In genomic region chr3:53393945-53394344, GRCm38 (mm10) we compare ENCODE assay signal across 19 mouse cellular contexts.
DNase-seq lines count a peak whose midpoint lies in the region; ATAC-seq and TF ChIP-seq lines count a peak whose summit lies in the region.
"Had no signal": no experiment of that assay in that cellular context is flagged by ENCODE, and none has a peak within 500 bp of the region (broad histone marks: within the 10 kb centered on the region; RNA-seq: fewer than 3 reads in every experiment).

No protein-coding gene starts in this region.

- H3K4me2 ChIP-seq in kidney, embryonic 15.5 days = no peak overlapping the region
- no peak overlapping the region for H3K4me2 ChIP-seq in midbrain, embryonic 11.5 days
- H3K4me2 ChIP-seq: embryonic facial prominence, embryonic 12.5 days; forebrain, embryonic 15.5 days; heart, embryonic 13.5 days; hindbrain, embryonic 15.5 days had no signal

- H3K4me1 ChIP-seq in kidney, embryonic 15.5 days = peaks cover 10% of the 10 kb centered on the region; the same call in 1 of the 2 replicates
- no peaks in the 10 kb centered on the region for H3K4me1 ChIP-seq in kidney, adult 2 months (ENCODE audit: control insufficient read depth, insufficient read depth, low read length)
- no peaks in the 10 kb centered on the region for H3K4me1 ChIP-seq in midbrain, embryonic 11.5 days (ENCODE audit: control insufficient read depth, insufficient read depth, low read length)
- H3K4me1 ChIP-seq in midbrain, embryonic 10.5 days = no peaks in the 10 kb centered on the region
- H3K4me1 ChIP-seq: forebrain, embryonic 15.5 days had no signal

- no peak for TF ChIP-seq CTCF in kidney, adult 2 months (conservative IDR thresholded peaks at IDR 0.05; ENCODE audit: insufficient read depth, insufficient read length, low read depth, low read length)

- no peaks in the 10 kb centered on the region for H3K36me3 ChIP-seq in kidney, embryonic 15.5 days
- H3K36me3 ChIP-seq in kidney, adult 2 months (ENCODE audit: control insufficient read depth, insufficient read depth, low read length) = no peaks in the 10 kb centered on the region
- H3K36me3 ChIP-seq in midbrain, embryonic 11.5 days (ENCODE audit: control insufficient read depth, insufficient read depth, low read length) = no peaks in the 10 kb centered on the region
- no peaks in the 10 kb centered on the region for H3K36me3 ChIP-seq in midbrain, embryonic 10.5 days
- H3K36me3 ChIP-seq: embryonic facial prominence, embryonic 12.5 days; forebrain, embryonic 15.5 days; G1E; heart, embryonic 13.5 days; hindbrain, embryonic 15.5 days had no signal

- H3K9ac ChIP-seq in kidney, embryonic 15.5 days = no peak overlapping the region
- no peak overlapping the region for H3K9ac ChIP-seq in midbrain, embryonic 11.5 days (ENCODE audit: low read length)
- H3K9ac ChIP-seq: embryonic facial prominence, embryonic 12.5 days; forebrain, embryonic 15.5 days; heart, embryonic 13.5 days; hindbrain, embryonic 15.5 days had no signal

- WGBS in kidney, embryonic 15.5 days = 50% methylated on average over 7 of the region's 7 CpGs
- 48% methylated on average over 7 of the region's 7 CpGs for WGBS in kidney, adult 2 months
- 91% methylated on average over 7 of the region's 7 CpGs for WGBS in midbrain, embryonic 11.5 days
- WGBS in midbrain, embryonic 10.5 days = 90% methylated on average over 7 of the region's 7 CpGs

- H3K27me3 ChIP-seq in kidney, embryonic 15.5 days = no peaks in the 10 kb centered on the region
- H3K27me3 ChIP-seq in kidney, adult 2 months (replicated peaks; ENCODE audit: control insufficient read depth, insufficient read depth, low read length) = no peaks in the 10 kb centered on the region
- no peaks in the 10 kb centered on the region for H3K27me3 ChIP-seq in midbrain, embryonic 11.5 days (ENCODE audit: control insufficient read depth, insufficient read depth, low read length)
- H3K27me3 ChIP-seq in midbrain, embryonic 10.5 days (ENCODE audit: low read depth, poor library complexity, severe bottlenecking) = no peaks in the 10 kb centered on the region
- H3K27me3 ChIP-seq: embryonic facial prominence, embryonic 12.5 days; forebrain, embryonic 15.5 days; heart, embryonic 13.5 days; hindbrain, embryonic 15.5 days had no signal

- H3K4me3 ChIP-seq in kidney, embryonic 15.5 days (replicated peaks) = no peak overlapping the region
- H3K4me3 ChIP-seq in kidney, adult 2 months (ENCODE audit: insufficient read depth, low read depth, low read length) = no peak overlapping the region
- H3K4me3 ChIP-seq in midbrain, embryonic 11.5 days (ENCODE audit: low read depth, low read length) = no peak overlapping the region
- H3K4me3 ChIP-seq in midbrain, embryonic 10.5 days = no peak overlapping the region
- H3K4me3 ChIP-seq: embryonic facial prominence, embryonic 12.5 days; forebrain, embryonic 15.5 days; heart, embryonic 13.5 days; hindbrain, embryonic 15.5 days had no signal

- TF ChIP-seq POLR2A in kidney, adult 2 months (IDR thresholded peaks at IDR 0.05; ENCODE audit: low read depth, low read length) = no peak

- no peaks in the 10 kb centered on the region; the same call in 1 of the 2 replicates for H3K9me3 ChIP-seq in kidney, embryonic 15.5 days (replicated peaks)
- no peaks in the 10 kb centered on the region for H3K9me3 ChIP-seq in midbrain, embryonic 11.5 days (ENCODE audit: control insufficient read depth, low read length)
- H3K9me3 ChIP-seq in midbrain, embryonic 10.5 days (replicated peaks) = no peaks in the 10 kb centered on the region
- H3K9me3 ChIP-seq: embryonic facial prominence, embryonic 12.5 days; forebrain, embryonic 15.5 days; hindbrain, embryonic 15.5 days had no signal

- DNase-seq in gastrocnemius, adult 18-20 months (ENCODE audit: low spot score) = peak; percentile 24
- no peak for DNase-seq in gastrocnemius, postnatal 10 days
- DNase-seq in kidney, adult 2 months = no peak
- peak; percentile 28 for DNase-seq in midbrain, embryonic 11.5 days (ENCODE audit: low spot score, missing footprints)
- no peak for DNase-seq in midbrain, embryonic 10.5 days (ENCODE audit: low spot score)
- no peak for DNase-seq in frontal cortex, postnatal 10 days (ENCODE audit: low spot score in 2 of 2)
- DNase-seq: adrenal gland, adult 8-10 months; adrenal gland, postnatal 36 days; B cell, adult 2 months; cerebellum, adult 2 months; cerebellum, postnatal 10 days; heart, postnatal 36 days had no signal

- H3K27ac ChIP-seq in kidney, embryonic 15.5 days = 0 out of 2 replicates have a peak overlapping the region, but pooled peaks have one; percentile 32
- no peak overlapping the region for H3K27ac ChIP-seq in kidney, adult 2 months (ENCODE audit: insufficient read depth, low read depth, low read length)
- H3K27ac ChIP-seq in midbrain, embryonic 11.5 days (ENCODE audit: low read depth, low read length) = no peak overlapping the region
- H3K27ac ChIP-seq in midbrain, embryonic 10.5 days (replicated peaks) = no peak overlapping the region
- H3K27ac ChIP-seq: embryonic facial prominence, embryonic 12.5 days; forebrain, embryonic 15.5 days; heart, embryonic 13.5 days; hindbrain, embryonic 15.5 days had no signal

- ATAC-seq in kidney, embryonic 15.5 days (replicated peaks; ENCODE audit: low FRiP score) = no peak
- ATAC-seq in midbrain, embryonic 11.5 days (ENCODE audit: low FRiP score) = no peak
- ATAC-seq: CD4-positive, CD25-positive, alpha-beta regulatory T cell, adult 4 months; forebrain, embryonic 15.5 days had no signal

Comparison
In these comparisons a context has a peak if more than half of its experiments do, and no peak if none do; other contexts are left out.
1. DNase-seq: peak in gastrocnemius, adult 18-20 months (single experiment) and midbrain, embryonic 11.5 days (single experiment); none in gastrocnemius, postnatal 10 days (single experiment), kidney, adult 2 months (single experiment), midbrain, embryonic 10.5 days (single experiment) and frontal cortex, postnatal 10 days (0 of 2).